ENCODE assay signal across 8 mouse cellular contexts in the genomic region with DNA sequence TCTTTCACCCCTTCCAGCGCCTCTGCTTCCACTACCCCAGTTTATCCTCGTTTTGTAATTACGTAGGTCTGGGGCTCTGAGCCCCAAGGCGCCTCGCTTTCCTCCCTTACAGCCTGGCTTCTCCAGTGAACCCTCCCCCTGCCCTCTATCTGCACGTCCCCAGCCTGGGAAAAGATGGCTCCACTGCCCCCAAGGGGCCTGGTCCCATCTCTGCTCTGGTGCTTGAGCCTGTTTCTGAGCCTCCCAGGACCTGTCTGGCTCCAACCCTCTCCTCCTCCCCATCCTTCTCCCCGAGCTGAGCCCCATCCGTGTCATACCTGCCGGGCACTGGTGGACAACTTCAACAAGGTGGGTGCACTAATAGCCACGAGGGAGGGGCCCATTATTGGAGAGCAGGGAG. TPM values are rescaled to one million over a fixed set of nuclear protein-coding genes. Genes with fewer than 3 reads are reported as not detected.
DNase-seq lines count a peak whose midpoint lies in the region; ATAC-seq and TF ChIP-seq lines count a peak whose summit lies in the region.

No protein-coding gene starts in this region.

- H3K9me3 ChIP-seq in heart, embryonic 15.5 days (replicated peaks): no peaks in the 10 kb centered on the region
- H3K9me3 ChIP-seq in liver, embryonic 13.5 days (replicated peaks): no peaks in the 10 kb centered on the region
- H3K9me3 ChIP-seq in neural tube, embryonic 15.5 days (replicated peaks): no peaks in the 10 kb centered on the region

- 0 out of 2 replicates have a peak, but pooled peaks have one; percentile 7 for ATAC-seq in heart, embryonic 15.5 days (replicated peaks; ENCODE audit: insufficient number of reproducible peaks, insufficient read depth, low FRiP score, low read depth)
- peak; percentile 10; the same call in 1 of the 2 replicates for ATAC-seq in liver, embryonic 13.5 days (ENCODE audit: low read depth)
- peak; percentile 55 for ATAC-seq in neural tube, embryonic 15.5 days (ENCODE audit: low FRiP score)

- peak overlapping the region; percentile 24 for H3ac ChIP-seq in C2C12 (ENCODE audit: control insufficient read depth, insufficient read length, low read depth)

- H3K4me1 ChIP-seq in cortical plate, adult 2 months (ENCODE audit: control insufficient read depth, insufficient read depth, low read length): peaks cover 2% of the 10 kb centered on the region
- peaks cover 45% of the 10 kb centered on the region for H3K4me1 ChIP-seq in heart, embryonic 15.5 days (replicated peaks)
- H3K4me1 ChIP-seq in liver, embryonic 13.5 days (replicated peaks): peaks cover 48% of the 10 kb centered on the region
- H3K4me1 ChIP-seq in neural tube, embryonic 15.5 days: peaks cover 50% of the 10 kb centered on the region

- peak overlapping the region; percentile 78 for H3K4me2 ChIP-seq in heart, embryonic 15.5 days
- H3K4me2 ChIP-seq in liver, embryonic 13.5 days: peak overlapping the region; percentile 99
- H3K4me2 ChIP-seq in neural tube, embryonic 15.5 days: peak overlapping the region; percentile 78

- TF ChIP-seq POLR2A in cortical plate, adult 2 months (IDR thresholded peaks at IDR 0.05; ENCODE audit: extremely low read depth, insufficient read depth, low read length): no peak

- DNase-seq in adrenal gland, postnatal 10 days: peak; percentile 39
- no peak for DNase-seq in adrenal gland, postnatal 4 days (ENCODE audit: low spot score in 2 of 2)
- no peak for DNase-seq in liver, embryonic 13.5 days
- no peak for DNase-seq in spleen, adult 12 weeks (ENCODE audit: low spot score)

- no peaks in the 10 kb centered on the region for H3K79me2 ChIP-seq in C2C12 (ENCODE audit: control insufficient read depth, insufficient read depth)

- H3K4me3 ChIP-seq in C2C12 (ENCODE audit: insufficient read depth, poor library complexity, severe bottlenecking): peak overlapping the region; percentile 14
- peak overlapping the region; percentile 93 for H3K4me3 ChIP-seq in cortical plate, adult 2 months (ENCODE audit: insufficient read depth, low read length)
- H3K4me3 ChIP-seq in heart, embryonic 15.5 days: peak overlapping the region; percentile 58
- peak overlapping the region; percentile 73 for H3K4me3 ChIP-seq in liver, embryonic 13.5 days (replicated peaks)
- H3K4me3 ChIP-seq in neural tube, embryonic 15.5 days (replicated peaks): peak overlapping the region; percentile 55

- peaks cover 9% of the 10 kb centered on the region for H3K36me3 ChIP-seq in C2C12 (ENCODE audit: control insufficient read depth, insufficient read depth)
- peaks cover 8% of the 10 kb centered on the region; the same call in 1 of the 2 replicates for H3K36me3 ChIP-seq in heart, embryonic 15.5 days
- no peaks in the 10 kb centered on the region for H3K36me3 ChIP-seq in liver, embryonic 13.5 days
- H3K36me3 ChIP-seq in neural tube, embryonic 15.5 days: peaks cover 9% of the 10 kb centered on the region

- peak overlapping the region; percentile 82 for H3K27ac ChIP-seq in cortical plate, adult 2 months (ENCODE audit: insufficient read depth, low read length)
- H3K27ac ChIP-seq in heart, embryonic 15.5 days: peak overlapping the region; percentile 87
- H3K27ac ChIP-seq in liver, embryonic 13.5 days: peak overlapping the region; percentile 76
- H3K27ac ChIP-seq in neural tube, embryonic 15.5 days (replicated peaks): peak overlapping the region; percentile 90

- H3K27me3 ChIP-seq in C2C12 (ENCODE audit: control insufficient read depth, insufficient read depth, insufficient read length): no peaks in the 10 kb centered on the region
- H3K27me3 ChIP-seq in heart, embryonic 15.5 days: peaks cover 13% of the 10 kb centered on the region; the same call in 1 of the 2 replicates
- H3K27me3 ChIP-seq in liver, embryonic 13.5 days: peaks cover 37% of the 10 kb centered on the region
- H3K27me3 ChIP-seq in neural tube, embryonic 15.5 days (replicated peaks): no peaks in the 10 kb centered on the region; the same call in 1 of the 2 replicates

- WGBS in heart, embryonic 15.5 days: 8% methylated on average over 10 of the region's 10 CpGs
- WGBS in liver, embryonic 13.5 days (ENCODE audit: insufficient replicate concordance): 14% methylated on average over 10 of the region's 10 CpGs
- WGBS in neural tube, embryonic 15.5 days: 8% methylated on average over 10 of the region's 10 CpGs

- TF ChIP-seq CTCF in C2C12 (IDR thresholded peaks at IDR 0.05; ENCODE audit: control insufficient read depth, insufficient read depth, insufficient read length): no peak
- no peak for TF ChIP-seq CTCF in cortical plate, adult 2 months (IDR thresholded peaks at IDR 0.05; ENCODE audit: extremely low read depth, insufficient read depth, low read length)

- H3K9ac ChIP-seq in heart, embryonic 15.5 days: peak overlapping the region; percentile 70
- peak overlapping the region; percentile 79 for H3K9ac ChIP-seq in liver, embryonic 13.5 days
- peak overlapping the region; percentile 89 for H3K9ac ChIP-seq in neural tube, embryonic 15.5 days (replicated peaks)

- no peaks in the 10 kb centered on the region for H3K79me3 ChIP-seq in C2C12 (ENCODE audit: low read depth)

TF ChIP-seq in C2C12, 6 proteins besides CTCF, POLR2A, EP300 and RAD21:
- TF ChIP-seq MYOG (IDR thresholded peaks at IDR 0.05; ENCODE audit: control insufficient read depth, extremely low read depth, insufficient read length): no peak
- no peak for TF ChIP-seq FOSL1 (IDR thresholded peaks at IDR 0.05; ENCODE audit: insufficient read depth, low read length, poor library complexity, severe bottlenecking)
- TF ChIP-seq MAX (IDR thresholded peaks at IDR 0.05): no peak
- TF ChIP-seq CEBPB (IDR thresholded peaks at IDR 0.05; ENCODE audit: low read depth): no peak
- no peak for TF ChIP-seq USF1 (IDR thresholded peaks at IDR 0.05; ENCODE audit: low read depth)
- TF ChIP-seq MYOD1 (IDR thresholded peaks at IDR 0.05; ENCODE audit: control insufficient read depth, insufficient read length, low read depth): no peak
TF ChIP-seq in C2C12: peak in this region for 0.

RNA-seq across cellular contexts. Expression of a gene that starts 0.6 kb away (rescaled TPM):
- 10 to 100 TPM; 35.8 to 43.1 TPM for total RNA-seq in adrenal gland, postnatal 10 days (2021)
- total RNA-seq in adrenal gland, postnatal 4 days (2021): 10 to 100 TPM; 40.6 to 44.1 TPM
- 16.4 TPM for polyA plus RNA-seq in C2C12 (2012; fragmentation: generic; extraction: Trizol)
- 60.2 and 62.8 TPM in 2 replicates for polyA plus RNA-seq in cortical plate, adult 2 months (2012; rRNA removed)
- polyA plus RNA-seq in heart, embryonic 15.5 days (2015; fragmentation: Nextera tagmentation; extraction: Ambion mirVana): 38.3 and 44.3 TPM in 2 replicates
- 7.4 and 8.0 TPM in 2 replicates for polyA plus RNA-seq in liver, embryonic 13.5 days (2015; fragmentation: Nextera tagmentation; extraction: Ambion mirVana)
- 87.9 and 106 TPM in 2 replicates for polyA plus RNA-seq in neural tube, embryonic 15.5 days (2015; fragmentation: Nextera tagmentation; extraction: Ambion mirVana)

RNA-seq across cellular contexts. Expression of a gene that starts 12.5 kb away (rescaled TPM):
- 10 to 100 TPM; 22.6 to 25.0 TPM for total RNA-seq in adrenal gland, postnatal 10 days (2021)
- 10 to 100 TPM; 22.7 to 25.4 TPM for total RNA-seq in adrenal gland, postnatal 4 days (2021)
- polyA plus RNA-seq in C2C12 (2012; fragmentation: generic; extraction: Trizol): 36.2 TPM
- polyA plus RNA-seq in cortical plate, adult 2 months (2012; rRNA removed): 6.9 and 7.3 TPM in 2 replicates
- 11.5 and 15.6 TPM in 2 replicates for polyA plus RNA-seq in heart, embryonic 15.5 days (2015; fragmentation: Nextera tagmentation; extraction: Ambion mirVana)
- 5.3 and 6.2 TPM in 2 replicates for polyA plus RNA-seq in liver, embryonic 13.5 days (2015; fragmentation: Nextera tagmentation; extraction: Ambion mirVana)
- 3.5 and 9.5 TPM in 2 replicates for polyA plus RNA-seq in neural tube, embryonic 15.5 days (2015; fragmentation: Nextera tagmentation; extraction: Ambion mirVana)

RNA-seq across cellular contexts. Expression of a gene that starts 18.0 kb away (rescaled TPM):
- total RNA-seq in adrenal gland, postnatal 10 days (2021): under 1 TPM; 0.30 to 0.55 TPM
- 1 to 10 TPM in 1 of 2 experiments, under 1 TPM in 1; 0.59 to 1.3 TPM for total RNA-seq in adrenal gland, postnatal 4 days (2021)
- polyA plus RNA-seq in C2C12 (2012; fragmentation: generic; extraction: Trizol): 0.04 TPM
- polyA plus RNA-seq in cortical plate, adult 2 months (2012; rRNA removed): 46.2 and 46.3 TPM in 2 replicates
- 0.18 and 0.33 TPM in 2 replicates for polyA plus RNA-seq in heart, embryonic 15.5 days (2015; fragmentation: Nextera tagmentation; extraction: Ambion mirVana)
- polyA plus RNA-seq in liver, embryonic 13.5 days (2015; fragmentation: Nextera tagmentation; extraction: Ambion mirVana): 0.07 TPM in 2 replicates
- 10.2 and 12.8 TPM in 2 replicates for polyA plus RNA-seq in neural tube, embryonic 15.5 days (2015; fragmentation: Nextera tagmentation; extraction: Ambion mirVana)

RNA-seq across cellular contexts. Expression of a gene that starts 25.4 kb away (rescaled TPM):
- 1 to 10 TPM; 1.1 to 1.5 TPM for total RNA-seq in adrenal gland, postnatal 10 days (2021)
- 1 to 10 TPM in 1 of 2 experiments, under 1 TPM in 1; 0.90 to 2.5 TPM for total RNA-seq in adrenal gland, postnatal 4 days (2021)
- not detected for polyA plus RNA-seq in C2C12 (2012; fragmentation: generic; extraction: Trizol)
- 0.42 and 0.75 TPM in 2 replicates for polyA plus RNA-seq in cortical plate, adult 2 months (2012; rRNA removed)
- 1.4 and 3.5 TPM in 2 replicates for polyA plus RNA-seq in heart, embryonic 15.5 days (2015; fragmentation: Nextera tagmentation; extraction: Ambion mirVana)
- polyA plus RNA-seq in liver, embryonic 13.5 days (2015; fragmentation: Nextera tagmentation; extraction: Ambion mirVana): 0.16 and 0.20 TPM in 2 replicates
- 0.50 and 1.5 TPM in 2 replicates for polyA plus RNA-seq in neural tube, embryonic 15.5 days (2015; fragmentation: Nextera tagmentation; extraction: Ambion mirVana)

RNA-seq across cellular contexts. Expression of a gene that starts 41.4 kb away (rescaled TPM):
- 10 to 100 TPM; 47.6 to 48.4 TPM for total RNA-seq in adrenal gland, postnatal 10 days (2021)
- total RNA-seq in adrenal gland, postnatal 4 days (2021): 10 to 100 TPM; 47.8 to 49.2 TPM
- 76.4 TPM for polyA plus RNA-seq in C2C12 (2012; fragmentation: generic; extraction: Trizol)
- 51.8 and 54.0 TPM in 2 replicates for polyA plus RNA-seq in cortical plate, adult 2 months (2012; rRNA removed)
- polyA plus RNA-seq in heart, embryonic 15.5 days (2015; fragmentation: Nextera tagmentation; extraction: Ambion mirVana): 57.4 and 64.0 TPM in 2 replicates
- 51.8 and 53.3 TPM in 2 replicates for polyA plus RNA-seq in liver, embryonic 13.5 days (2015; fragmentation: Nextera tagmentation; extraction: Ambion mirVana)
- 103 TPM in 2 replicates for polyA plus RNA-seq in neural tube, embryonic 15.5 days (2015; fragmentation: Nextera tagmentation; extraction: Ambion mirVana)

Comparison
In these comparisons a context has a peak if more than half of its experiments do, and no peak if none do; other contexts are left out.
1. H3K4me3 ChIP-seq: peak in every context shown above with its lines; median percentile 93 in cortical plate, adult 2 months; 73 in liver, embryonic 13.5 days; 58 in heart, embryonic 15.5 days; 55 in neural tube, embryonic 15.5 days; 14 in C2C12.